Mouse (Mus musculus): ENCODE measurements around the gene Adamts3.

DNA sequence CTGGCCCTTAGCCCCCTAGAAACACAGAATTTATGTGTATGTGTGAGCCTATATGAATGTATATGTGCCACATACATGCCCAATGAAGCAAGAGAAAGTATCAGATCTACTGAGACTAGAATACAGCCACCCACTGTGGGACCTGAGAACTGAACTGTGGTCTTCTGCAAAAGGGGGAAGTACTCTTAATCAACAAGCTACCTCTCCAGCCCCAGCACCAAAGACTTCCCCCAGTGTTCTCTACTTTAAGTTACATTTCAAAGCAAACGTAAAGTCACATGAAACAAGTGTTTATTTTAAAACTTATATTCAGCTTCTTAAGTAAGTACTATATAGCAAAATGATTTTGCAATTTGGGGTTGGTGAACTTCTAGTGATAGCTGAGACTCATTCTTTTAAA lies 62.0 kb downstream of the Adamts3 start:
- TF ChIP-seq POLR2A (IDR thresholded peaks at IDR 0.05; ENCODE audit: borderline replicate concordance, extremely low read depth, insufficient read depth, insufficient read length, poor library complexity, severe bottlenecking) (no peak), CTCF (IDR thresholded peaks at IDR 0.05; ENCODE audit: borderline replicate concordance, extremely low read depth, insufficient read depth, insufficient read length) (no peak)
